Mouse (Mus musculus) left cerebral cortex, adult 18-20 months (tissue): Measurements from ENCODE around the gene Macf1. TPM values are rescaled to one million over a fixed set of nuclear protein-coding genes. Genes with fewer than 3 reads are reported as not detected.

Experiments used
- DNase-seq, 2 experiments: peaks; one replicate each; pipeline ENCODE4 v3.0.0; 2021 to 2022; ENCODE audit warnings: low spot score in 2 of 2, mixed read lengths in 1 of 2
- long read RNA-seq, 2 experiments: library from polyadenylated mRNA; stranded (forward); transcript quantifications; one replicate each; pipeline ENCODE4 v2.0.0; 2021
- total RNA-seq, 2 experiments: library from RNA; stranded (reverse); gene quantifications; 2 replicates each; pipeline ENCODE4 v1.2.3; 2021

Macf1 gene
- 100 to 1,000 TPM; 213 to 220 TPM for total RNA-seq
- long read RNA-seq, experiment 1, partial matches to known transcripts = 19 of 31 reads
- long read RNA-seq, experiment 1, other reads (novel, unspliced or antisense) = 12 of 31 reads
- long read RNA-seq, experiment 2, partial matches to known transcripts = 2 of 12 reads
- long read RNA-seq, experiment 2, other reads (novel, unspliced or antisense) = 10 of 12 reads

DNA sequence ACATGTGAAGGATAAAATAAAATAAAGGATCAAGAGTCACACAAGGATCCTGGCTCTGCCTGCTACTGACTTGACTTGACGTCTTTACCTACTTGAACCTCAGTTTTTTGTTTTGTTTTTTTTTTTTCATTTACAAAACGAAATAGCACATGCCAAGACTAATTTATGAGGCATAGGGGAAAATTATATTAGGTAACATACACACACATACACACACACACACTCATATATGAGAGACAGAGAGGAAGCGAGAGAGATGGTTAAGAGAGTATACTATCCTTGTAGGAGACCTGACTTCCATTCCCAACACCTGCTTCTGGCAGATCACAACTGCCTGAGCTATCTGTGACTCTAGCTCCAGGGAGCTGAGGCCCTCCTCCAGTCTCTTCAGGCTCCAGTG is at the start of gene Macf1:
Gene Macf1, minus strand, starts transcription at position 101 of the 400 bp plus-strand sequence.
- no peak for DNase-seq

DNA sequence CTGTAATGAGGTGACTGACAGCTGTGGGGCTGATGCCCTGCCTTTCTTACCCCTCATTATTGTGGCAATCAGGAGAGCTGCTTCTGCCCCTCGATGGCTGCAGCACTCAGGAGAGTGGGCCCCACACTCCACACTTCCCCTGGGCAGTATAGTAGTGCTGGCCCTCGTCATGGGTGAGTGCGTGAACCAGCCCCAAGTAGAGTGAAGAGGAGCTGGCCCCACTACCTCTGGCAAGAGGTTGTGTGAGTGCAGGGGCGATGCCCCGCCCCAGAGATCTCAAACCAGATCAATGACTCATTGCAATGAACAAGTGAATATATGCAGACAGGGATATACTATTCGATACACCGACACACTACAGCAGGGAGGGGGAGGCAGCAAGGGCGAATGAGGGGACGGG is 49.4 kb upstream of the Macf1 start:
- no peak for DNase-seq

DNA sequence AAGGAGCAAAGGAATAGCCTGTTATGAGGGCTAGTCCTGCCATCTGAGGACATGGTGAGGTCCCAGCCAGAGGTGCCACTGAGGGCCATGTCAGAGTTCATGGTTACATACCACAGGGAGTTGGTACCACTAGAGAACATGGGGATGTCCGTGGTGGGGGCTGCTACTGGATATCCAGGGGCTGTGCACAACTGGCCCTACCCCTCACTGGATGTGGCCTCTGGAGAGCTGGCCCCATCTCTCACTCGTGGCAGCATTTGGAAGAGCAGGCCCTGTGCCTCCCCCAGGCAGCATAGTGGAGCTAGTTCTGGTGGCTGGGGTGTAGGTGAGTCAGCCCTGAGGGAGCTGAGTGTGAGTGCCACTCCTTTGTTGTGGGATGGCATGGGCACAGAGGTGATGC is 48.8 kb upstream of the Macf1 start:
- DNase-seq = no peak

DNA sequence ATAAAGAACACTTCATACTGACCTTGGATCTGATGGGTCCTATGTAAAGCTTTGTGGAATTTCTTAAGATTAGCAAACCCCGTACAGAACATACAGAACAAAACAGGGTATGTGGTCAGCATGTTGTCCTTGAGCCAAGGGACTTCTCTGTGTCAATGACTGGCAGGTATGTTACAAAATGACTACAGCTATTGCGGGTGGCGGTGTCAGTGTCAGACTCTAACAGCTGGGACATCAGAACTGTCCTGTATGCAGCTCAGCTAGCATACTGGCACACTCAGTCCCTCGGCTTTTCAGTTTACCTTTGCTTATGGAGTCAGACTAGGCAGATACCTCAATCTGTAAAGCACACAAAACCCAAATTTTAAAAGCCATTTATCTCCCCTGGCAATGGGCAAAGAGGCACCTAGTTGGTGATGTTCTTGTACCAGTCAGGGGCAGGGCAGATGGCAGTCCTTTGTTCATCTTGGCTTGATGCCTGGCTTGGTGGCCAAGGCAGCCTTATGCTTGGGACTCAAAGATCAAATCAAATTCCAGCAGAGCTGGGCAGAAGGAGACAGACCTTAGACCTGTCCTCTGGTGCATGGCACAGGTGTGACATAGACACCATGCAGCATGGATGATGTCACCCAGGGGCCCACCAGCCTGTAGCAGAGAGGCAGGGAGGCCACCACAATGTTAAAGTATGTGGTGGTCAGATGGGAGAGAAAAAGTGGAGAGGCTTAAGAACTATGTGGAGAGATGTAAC is 48.2 kb upstream of the Macf1 start:
- no peak for DNase-seq

DNA sequence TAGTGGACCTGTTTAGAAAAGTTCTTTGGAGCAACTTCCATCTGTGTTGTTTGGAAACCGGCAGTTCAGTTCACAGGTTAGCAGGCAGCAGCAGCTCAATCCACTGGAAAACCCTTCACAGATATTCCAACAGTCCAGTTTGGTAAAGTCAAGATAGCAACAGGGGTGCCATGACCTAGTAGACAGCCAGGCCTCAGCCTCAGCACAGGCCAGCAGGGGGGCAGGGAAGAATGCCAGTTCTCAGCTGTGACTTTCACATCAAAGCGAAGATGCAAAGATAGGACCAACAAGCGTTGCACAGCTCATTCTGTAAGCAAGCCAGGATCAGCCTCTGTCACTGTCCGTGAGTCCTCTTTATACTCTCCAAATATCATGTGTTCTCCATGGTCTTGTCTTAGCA is 37.6 kb upstream of the Macf1 start:
- DNase-seq = no peak

DNA sequence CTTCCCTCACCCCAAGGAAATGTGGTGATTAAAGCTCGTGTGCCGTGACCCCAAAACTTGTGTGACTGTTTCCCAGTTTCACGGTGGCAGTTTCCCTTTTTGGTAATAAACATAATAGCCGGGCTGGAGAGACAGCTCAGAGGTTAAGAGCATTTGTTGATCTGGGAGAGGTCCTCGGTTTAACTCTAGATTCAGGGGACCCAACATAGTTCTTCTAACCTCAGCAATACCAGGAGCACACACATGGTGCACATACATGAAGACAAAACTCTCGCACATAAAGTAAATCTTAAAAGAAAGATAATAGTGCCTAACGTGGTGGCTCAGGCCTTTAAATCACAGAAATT is 34.2 kb upstream of the Macf1 start:
- no peak for DNase-seq

DNA sequence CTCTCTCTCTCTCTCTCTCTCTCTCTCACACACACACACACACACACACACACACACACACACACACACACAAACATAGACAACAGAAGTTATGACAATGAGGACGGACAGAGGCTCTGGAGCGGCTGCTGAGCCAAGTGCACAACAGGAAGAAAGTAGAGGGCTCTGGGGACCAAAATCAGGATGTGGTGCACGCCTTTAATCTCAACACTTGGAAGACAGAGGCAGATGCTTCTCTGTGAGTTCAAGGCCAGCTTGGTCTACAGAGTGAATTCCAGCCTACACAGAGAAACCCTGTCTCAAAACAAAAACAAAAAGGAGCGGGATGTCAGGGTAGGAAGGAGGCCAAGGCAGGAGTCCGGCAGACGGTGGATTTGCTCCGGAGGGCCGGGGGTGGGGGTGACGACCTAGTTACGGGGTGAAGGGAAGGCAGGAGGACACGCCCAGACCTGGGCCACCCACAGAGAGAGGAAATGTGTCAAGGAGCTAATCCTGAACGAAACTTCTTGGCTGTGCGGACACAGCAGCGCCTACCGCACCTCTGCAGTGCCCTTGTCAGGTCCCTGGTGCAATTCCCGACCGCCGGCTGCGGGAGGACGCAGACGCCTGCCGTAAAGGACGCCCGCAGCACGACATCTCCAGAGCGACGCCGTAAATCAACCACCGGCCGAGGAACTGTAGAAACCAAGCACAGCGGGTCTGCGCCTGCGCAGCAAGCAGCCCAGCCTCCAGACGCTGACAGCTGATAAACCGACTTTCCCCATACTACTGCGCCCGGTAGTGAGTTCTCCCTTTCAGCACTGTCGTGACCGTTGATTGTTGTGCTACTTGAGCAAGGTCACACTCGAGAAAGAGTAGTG is 33.6 kb upstream of the Macf1 start, which contains the start of gene Ndufs5:
Gene Ndufs5, minus strand, starts transcription at position 629 of the 860 bp plus-strand sequence.
- peak; percentile 97 to 98 for DNase-seq

DNA sequence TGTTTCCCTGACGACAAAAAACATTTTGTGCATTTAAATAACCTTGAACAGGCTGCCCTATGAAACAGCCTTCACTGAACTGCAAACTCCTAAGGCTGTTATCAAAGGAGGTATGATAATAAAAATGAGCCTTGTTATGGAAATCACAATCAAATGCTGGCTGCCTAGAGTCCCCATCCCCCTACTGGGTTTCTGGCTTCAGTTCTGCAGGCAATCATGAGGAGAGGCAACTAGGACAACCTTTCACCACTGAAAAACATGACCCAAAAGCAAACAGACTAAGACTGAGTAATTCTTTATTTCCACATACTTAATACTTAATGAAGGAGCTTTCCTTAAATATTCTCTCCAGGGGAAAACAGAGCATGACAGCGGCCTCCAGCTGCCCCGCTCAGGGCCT is 28.3 kb upstream of the Macf1 start:
- DNase-seq = no peak

DNA sequence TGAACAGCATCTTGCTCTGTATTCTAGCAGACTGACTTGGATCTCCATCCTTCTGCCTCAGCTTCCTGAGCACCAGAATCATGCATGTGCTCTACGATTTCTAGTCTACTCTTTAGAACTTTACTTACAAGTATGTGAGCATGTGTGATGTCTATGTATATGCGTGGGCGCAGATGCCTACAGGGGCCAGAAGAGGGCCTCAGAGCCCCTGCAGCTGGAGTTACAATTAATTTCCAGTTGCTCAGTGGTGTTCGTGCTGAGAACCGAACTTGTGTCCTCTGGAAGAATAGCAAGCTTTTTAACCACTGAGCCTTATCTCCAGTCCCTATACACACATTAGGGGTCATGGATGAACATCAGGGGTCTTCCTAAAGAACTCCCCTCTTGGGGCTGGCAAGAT is 23.2 kb upstream of the Macf1 start:
- DNase-seq = no peak

DNA sequence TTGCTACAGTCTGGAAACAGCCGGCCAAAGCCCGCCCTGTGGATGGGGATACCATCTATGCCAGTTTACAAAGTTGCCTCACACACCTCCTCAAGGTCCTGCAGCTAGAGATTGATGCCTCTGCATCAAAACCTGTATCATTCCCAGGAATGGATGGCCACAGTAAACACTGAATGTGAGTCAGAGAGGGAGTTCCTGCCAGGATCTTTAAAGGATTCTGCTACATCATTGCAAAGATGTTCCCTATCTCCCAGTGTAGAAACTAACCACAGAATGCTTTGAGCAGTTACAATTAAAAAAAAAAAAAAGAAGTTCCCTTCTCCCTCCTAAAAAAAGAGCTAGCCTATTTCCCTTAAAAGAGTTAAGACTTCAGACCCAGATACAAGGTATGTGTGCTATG is 21.2 kb upstream of the Macf1 start:
- no peak for DNase-seq

DNA sequence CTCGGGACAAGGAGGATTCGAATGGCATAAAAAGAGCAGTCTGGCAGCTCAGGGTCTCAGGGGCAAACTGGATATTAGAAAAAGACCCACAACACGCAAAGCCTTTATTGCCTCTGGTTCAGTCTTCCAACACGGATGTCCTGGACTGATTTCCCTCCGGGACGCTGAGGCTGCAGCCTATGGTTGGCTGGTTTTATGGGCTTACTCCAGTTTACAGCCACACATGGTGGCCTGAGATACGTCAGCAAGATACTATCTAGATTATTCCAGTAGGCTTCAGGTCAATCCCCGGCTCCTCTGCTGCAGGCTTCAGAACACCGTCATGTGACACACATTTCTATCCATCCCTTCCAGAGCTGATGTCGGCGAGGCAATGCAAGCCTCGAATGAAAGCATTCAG is 9.2 kb upstream of the Macf1 start:
- no peak for DNase-seq

DNA sequence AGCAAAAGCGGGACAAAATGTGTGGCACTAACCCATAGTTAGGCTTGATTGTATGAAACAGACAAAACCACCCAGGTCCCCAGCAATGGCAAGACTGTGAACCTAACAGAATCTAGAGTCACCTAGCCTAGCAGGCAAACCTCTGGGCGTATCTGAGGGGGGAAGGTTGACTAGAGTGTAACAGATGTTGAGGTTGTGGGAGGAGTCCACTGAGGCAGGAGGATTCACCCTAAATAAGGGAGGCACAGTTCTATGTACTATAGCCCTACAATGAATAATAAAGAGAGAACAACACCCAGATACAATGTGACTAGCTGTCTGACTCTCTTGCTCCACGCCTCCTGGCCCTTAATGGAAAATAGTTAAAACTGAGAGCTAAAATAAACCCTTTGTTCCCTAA is 7.9 kb upstream of the Macf1 start:
- DNase-seq = no peak

DNA sequence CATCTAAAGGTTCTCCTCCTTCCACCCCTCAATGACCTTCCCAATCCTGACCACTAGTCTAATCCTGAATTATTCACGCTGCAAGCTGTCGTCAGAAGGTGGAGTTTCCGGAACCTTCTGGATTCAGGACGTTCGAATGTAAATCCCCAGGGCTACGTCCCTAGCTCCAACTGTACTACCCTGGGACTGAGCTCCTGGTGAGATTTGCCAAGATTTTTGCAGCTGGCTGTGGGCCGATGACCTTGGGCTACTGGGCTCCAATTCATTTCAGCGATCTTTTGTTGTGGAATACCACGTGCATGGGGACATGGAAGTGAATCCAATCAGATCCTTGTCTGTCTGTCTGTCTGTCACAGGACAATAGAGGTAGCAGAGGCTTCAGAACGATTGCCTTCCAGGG is 6.2 kb upstream of the Macf1 start:
- DNase-seq = no peak

DNA sequence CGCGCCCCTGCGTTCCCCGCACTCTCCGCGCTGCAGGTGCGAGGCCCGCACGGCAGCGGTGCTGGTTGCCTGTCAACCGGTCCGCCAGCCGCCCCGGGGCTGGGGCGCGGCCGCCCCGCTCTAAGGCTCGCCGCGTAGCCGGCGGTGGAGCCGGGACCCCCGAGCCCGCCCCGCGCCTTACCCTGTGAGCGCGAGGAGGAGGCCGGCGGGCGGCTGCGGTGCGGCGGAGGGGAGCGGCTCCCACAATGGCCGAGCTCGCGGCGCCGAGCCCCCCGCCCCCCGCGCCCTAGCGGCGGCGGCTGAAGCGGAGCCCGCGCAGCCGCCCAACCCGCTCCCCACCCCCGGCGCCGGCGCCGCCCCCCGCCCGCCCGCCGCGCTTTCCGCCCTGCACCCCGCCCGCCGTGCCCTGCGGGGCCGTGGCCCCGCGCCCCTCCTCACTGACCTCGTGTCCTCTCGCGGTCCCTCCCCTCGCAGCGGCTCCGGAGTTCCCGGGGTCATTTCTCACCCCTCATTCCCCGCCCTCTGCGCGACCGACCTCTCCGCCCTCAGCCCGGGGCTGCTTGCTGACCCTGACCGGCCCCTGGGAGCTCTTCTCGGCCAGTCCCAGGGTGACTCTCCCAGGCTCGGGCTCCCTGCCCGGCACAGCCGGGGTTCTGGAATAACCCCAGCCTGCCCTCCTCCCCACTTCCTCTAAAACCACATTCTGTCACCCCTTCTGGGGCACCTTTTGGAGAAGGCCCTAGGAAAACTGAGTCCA is 3.0 kb upstream of the Macf1 start:
- no peak for DNase-seq

DNA sequence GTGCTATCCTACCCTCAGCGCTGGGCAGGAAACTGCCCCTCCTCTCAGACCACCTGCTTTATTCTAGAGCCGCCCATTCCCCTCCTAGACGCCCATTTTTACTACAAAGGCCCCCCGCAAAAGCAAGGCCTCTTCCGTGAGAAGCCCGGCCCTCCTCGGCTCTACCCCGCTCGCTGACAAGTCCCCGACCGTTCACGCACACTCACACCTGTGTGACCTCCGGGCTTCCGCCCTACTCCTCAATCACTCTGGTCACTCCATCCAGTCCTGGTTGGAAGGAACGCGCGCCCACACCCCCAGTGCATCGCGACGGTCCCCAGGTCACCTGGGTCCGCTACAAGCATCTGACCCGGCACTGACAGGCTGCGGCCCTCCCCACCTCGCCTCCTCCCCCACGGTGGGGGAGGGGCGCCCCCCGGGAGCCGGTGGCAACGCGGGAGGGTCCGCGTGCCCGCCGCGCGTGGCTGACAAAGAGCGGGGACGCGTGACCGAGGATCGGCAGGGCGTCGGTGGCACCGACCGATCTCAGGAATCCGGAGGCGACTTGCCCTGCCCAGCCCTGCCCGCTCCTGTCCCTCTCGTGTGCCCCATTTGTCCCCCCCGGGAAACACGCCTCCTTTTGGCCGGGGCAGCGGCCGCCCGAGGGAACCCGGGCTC is 2.3 kb upstream of the Macf1 start:
- DNase-seq = no peak

DNA sequence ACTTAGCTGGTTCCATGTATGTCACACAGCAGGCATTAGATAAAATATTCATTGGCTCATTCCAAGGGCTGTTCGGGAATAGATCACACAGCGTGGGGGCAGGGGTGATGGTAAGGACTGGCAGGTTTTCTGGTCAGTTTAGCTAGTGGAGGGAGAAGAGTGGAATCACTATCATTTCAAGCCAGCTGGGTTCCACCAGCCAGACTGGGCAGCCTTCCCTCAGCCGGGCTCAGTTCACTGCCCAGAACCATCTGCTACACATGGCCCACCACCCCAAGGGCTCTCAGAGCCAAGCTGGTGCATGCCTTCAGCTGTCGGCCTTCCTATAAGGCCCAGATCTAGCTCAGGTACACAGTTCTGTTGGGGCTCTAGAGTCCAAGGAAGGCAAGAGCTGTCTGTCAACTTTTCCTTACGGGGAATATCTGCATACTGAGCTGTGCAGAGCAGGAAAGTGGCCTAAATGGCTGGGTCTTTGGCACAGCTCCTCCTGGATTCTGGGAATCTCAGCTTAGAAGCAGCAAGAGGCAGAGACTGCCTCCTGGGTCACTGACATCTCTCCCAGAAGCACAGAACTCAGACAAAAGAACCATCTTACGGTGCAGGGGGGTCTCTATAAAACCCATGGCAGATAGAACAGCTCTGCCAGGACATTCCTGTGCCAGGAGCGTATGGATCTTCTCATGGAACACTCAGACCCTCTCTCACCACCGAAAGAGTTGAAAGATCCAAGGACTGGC is 1.5 kb upstream of the Macf1 start:
- peak in 1 of 2 experiments; percentile 53 for DNase-seq

DNA sequence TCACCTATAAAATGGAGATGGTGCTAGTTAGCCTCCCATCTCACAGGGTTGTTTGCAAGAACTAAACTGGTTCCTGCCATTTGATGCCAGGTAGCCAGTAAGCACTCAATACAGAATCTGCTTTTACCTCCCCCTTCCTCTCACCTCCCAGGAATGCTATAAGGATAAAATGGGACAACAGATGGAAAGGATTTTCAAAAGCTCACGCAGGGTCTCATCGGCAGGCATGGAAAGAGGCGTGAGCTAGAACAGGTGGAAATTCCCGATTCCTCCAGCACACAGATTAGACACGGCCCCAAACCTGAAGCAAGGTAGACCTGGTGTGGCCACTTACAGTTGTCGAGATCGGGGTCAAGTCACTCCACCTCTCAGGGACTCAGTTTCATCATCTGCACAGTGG is 886 bp upstream of the Macf1 start:
- DNase-seq = no peak

DNA sequence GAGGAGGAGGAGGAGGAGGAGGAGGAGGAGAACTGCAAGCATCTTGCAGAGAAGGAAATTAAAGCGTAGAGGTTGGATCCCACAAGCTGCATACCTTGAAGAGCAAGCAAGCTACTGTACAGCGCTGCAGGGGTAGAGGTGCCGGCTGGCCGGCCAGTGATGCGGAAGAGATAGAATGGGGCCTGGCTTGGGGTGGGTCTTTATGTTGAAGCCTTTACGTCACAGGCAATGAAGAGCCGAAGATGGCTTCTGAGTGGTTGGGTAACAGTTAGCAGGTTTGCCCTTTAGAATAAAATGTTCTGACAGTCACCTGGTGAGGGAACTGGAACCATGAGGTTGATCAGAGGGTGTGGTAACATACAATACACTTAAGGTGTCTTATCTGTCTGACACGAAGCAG is 1.9 kb downstream of the Macf1 start:
- no peak for DNase-seq

DNA sequence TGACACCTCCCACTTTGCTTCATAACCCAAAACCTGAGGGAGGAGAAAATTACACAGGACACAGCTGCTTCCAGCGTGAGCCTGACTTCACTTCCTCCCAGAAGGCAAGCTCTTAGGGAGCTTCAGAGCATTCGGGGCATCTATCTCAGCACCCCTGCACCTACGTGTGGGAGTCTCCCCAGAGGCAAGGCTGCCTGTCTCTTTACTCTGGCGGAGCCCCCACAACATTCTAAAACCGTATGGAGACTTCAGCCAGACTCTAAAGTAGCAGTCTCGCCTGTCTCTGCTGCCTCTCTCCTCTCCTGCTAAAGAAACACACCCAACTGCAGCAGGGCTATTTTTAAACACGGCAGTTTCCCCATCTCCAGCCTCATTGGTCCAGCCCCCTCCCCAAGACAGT is 3.2 kb downstream of the Macf1 start:
- peak in 1 of 2 experiments; percentile 62 for DNase-seq
